Mouse (Mus musculus) liver, embryonic 15.5 days (tissue): ENCODE measurements around the gene Adap2. TPM values are rescaled to one million over a fixed set of nuclear protein-coding genes. Genes with fewer than 3 reads are reported as not detected.
"Not testable (repeated sequence)": the region's sequence is repeated elsewhere in the genome, so short reads cannot be mapped to it uniquely, and the experiment has no call there.

ENCODE experiments used
- ATAC-seq: fragments of 200-750 bp; cut with Nextera tagmentation; 2 replicates; pipeline ENCODE4 v1.8.0; 2017; ENCODE audit warnings: moderate number of reproducible peaks, mild to moderate bottlenecking, moderate library complexity; ENCODE audit not compliant: insufficient read depth
- H3K27ac ChIP-seq: fragments of 300-500 bp; sonication (generic); replicated peaks from 2 replicates; pipeline ENCODE4 v1.5.1; 2015; ENCODE audit warnings: mild to moderate bottlenecking, inconsistent platforms
- H3K27me3 ChIP-seq: fragments of 300-500 bp; sonication (generic); 2 replicates; pipeline ENCODE4 v1.6.1; 2015; ENCODE audit warnings: mild to moderate bottlenecking, inconsistent platforms
- H3K36me3 ChIP-seq: fragments of 300-500 bp; sonication (generic); replicated peaks from 2 replicates; pipeline ENCODE4 v1.6.1; 2015; ENCODE audit warnings: moderate library complexity, mild to moderate bottlenecking, inconsistent platforms
- H3K4me1 ChIP-seq: fragments of 300-500 bp; sonication (generic); replicated peaks from 2 replicates; pipeline ENCODE4 v1.6.1; 2015; ENCODE audit warnings: inconsistent platforms
- H3K4me2 ChIP-seq: fragments of 300-500 bp; sonication (generic); 2 replicates; pipeline ENCODE4 v1.6.1; 2015; ENCODE audit warnings: moderate library complexity, mild to moderate bottlenecking, inconsistent platforms
- H3K4me3 ChIP-seq: fragments of 300-500 bp; sonication (generic); replicated peaks from 2 replicates; pipeline ENCODE4 v1.5.1; 2015; ENCODE audit warnings: mild to moderate bottlenecking, inconsistent platforms
- H3K9ac ChIP-seq: fragments of 300-500 bp; sonication (generic); 2 replicates; pipeline ENCODE4 v1.6.1; 2015; ENCODE audit warnings: moderate library complexity, mild to moderate bottlenecking, inconsistent platforms
- H3K9me3 ChIP-seq: fragments of 300-500 bp; sonication (generic); replicated peaks from 2 replicates; pipeline ENCODE4 v1.6.1; 2016; ENCODE audit warnings: inconsistent platforms
- WGBS: fragments of 180-500 bp; shearing (Covaris S2); methylation state at CpG from one replicate; pipeline ENCODE4 v1.1.7; 2015; ENCODE audit warnings: mixed read lengths; ENCODE audit not compliant: insufficient replicate concordance; 5-methylcytosine and 5-hydroxymethylcytosine counted together
- polyA plus RNA-seq: library from polyadenylated mRNA; unstranded; fragments of >200 nt; fragmentation: Nextera tagmentation; extraction: Ambion mirVana; gene quantifications from 2 replicates; pipeline ENCODE4 v1.2.1, GENCODE M21; 2015

The Adap2 gene
- polyA plus RNA-seq, 1 experiment from 2014 or later, result 6.5 TPM

DNA sequence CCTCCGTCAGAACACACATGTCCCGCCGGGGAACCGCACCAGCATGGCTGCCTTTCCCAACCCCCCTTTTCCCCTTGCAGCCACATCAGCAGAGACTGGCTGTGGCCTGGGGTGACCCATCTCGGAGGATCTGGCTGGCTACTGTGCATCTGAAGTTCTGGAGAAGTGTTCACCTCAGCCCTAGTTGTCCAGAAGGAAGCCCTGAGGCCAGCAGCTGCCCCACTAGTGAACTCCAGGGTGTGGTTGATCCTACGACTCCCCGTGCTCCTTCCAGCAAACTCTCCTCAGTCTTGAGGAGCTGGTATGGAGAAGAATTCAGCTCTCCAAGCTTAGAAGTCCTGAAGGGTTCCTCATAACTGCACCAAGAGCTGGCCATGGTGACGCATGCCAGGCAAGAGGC lies 24.4 kb downstream of the Adap2 start:
- Histone ChIP-seq H3K9me3 (no peaks in the 10 kb centered on the region), H3K4me1 (peaks cover 10% of the 10 kb centered on the region), H3K9ac (no peak overlapping the region), H3K4me2 (no peak overlapping the region), H3K4me3 (no peak overlapping the region), H3K27ac (no peak overlapping the region), H3K27me3 (no peaks in the 10 kb centered on the region), H3K36me3 (no peaks in the 10 kb centered on the region)
- no peak for ATAC-seq
- 78% methylated on average over 8 of the region's 8 CpGs for WGBS

DNA sequence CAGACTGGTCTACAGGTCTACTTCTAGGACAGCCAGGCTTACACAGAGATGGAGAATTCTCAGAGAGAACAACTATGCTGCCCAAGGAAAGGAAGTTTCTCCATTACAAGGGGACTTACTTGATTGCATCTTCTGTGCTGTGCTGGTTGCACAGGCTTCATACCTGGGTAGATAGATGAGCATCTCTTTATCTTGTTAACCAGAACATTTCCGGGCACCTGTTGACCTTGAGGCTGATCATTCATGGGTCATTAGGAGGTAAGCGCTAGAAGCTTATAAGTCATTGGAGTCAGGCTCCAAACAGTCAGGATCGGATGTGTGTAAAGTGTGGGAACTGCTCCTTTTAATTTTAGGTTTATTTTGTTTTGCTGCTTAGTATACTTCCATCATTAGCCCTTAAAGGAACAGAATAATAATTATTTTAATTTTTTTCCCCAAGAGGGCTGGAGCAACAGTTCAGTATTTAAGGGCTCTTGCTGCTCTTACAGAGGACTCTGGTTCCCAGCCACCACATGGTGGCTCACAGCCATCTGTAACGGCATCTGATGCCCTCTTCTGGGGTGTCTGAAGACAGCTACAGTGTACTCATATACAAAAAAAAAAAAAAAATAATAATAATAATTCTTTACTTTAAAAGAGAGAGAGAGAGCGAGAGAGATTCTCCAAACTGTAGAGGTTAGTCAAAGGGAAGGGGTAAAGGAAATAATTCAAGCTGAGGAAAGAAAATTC lies 27.3 kb downstream of the Adap2 start:
- H3K27ac ChIP-seq, result no peak overlapping the region
- 52% methylated on average over 5 of the region's 5 CpGs for WGBS
- no peak overlapping the region for H3K9ac ChIP-seq
- H3K36me3 ChIP-seq, result no peaks in the 10 kb centered on the region
- no peak overlapping the region for H3K4me2 ChIP-seq
- ATAC-seq, result no peak
- peaks cover 24% of the 10 kb centered on the region for H3K4me1 ChIP-seq
- no peaks in the 10 kb centered on the region for H3K27me3 ChIP-seq
- no peak overlapping the region for H3K4me3 ChIP-seq
- no peaks in the 10 kb centered on the region for H3K9me3 ChIP-seq

DNA sequence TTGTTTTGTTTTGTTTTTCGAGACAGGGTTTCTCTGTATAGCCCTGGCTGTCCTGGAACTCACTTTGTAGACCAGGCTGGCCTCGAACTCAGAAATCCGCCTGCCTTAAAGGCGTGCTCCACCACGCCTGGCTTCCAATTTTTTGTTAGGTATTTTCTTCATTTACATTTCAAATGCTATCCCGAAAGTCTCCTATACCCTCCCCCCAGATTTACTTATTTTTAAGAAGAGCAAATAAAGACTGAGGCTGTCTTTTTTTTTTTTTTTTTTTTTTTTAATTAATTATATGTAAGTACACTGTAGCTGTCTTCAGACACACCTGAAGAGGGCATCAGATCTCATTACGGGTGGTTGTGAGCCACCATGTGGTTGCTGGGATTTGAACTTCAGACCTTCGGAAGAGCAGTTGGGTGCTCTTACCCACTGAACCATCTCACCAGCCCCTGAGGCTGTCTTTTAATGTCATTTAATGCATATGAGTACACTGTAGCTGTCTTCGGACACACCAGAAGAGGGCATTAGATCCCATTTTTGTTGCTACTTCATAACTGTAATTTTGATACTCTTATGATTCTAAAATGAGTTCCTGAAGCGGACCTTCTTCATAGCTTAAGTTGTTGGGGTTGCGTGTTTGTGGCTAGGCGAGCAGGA lies 29.3 kb downstream of the Adap2 start:
- H3K27me3 ChIP-seq, H3K9me3 ChIP-seq, H3K36me3 ChIP-seq: not testable (repeated sequence)
- Histone ChIP-seq H3K27ac (peak overlapping the region; percentile 26; the same call in 1 of the 2 replicates), H3K9ac (peak overlapping the region; percentile 73), H3K4me3 (peak overlapping the region; percentile 76), H3K4me2 (peak overlapping the region; percentile 90), H3K4me1 (peaks cover 24% of the 10 kb centered on the region)
- ATAC-seq, result peak; percentile 64
- 35% methylated on average over 12 of the region's 12 CpGs for WGBS

DNA sequence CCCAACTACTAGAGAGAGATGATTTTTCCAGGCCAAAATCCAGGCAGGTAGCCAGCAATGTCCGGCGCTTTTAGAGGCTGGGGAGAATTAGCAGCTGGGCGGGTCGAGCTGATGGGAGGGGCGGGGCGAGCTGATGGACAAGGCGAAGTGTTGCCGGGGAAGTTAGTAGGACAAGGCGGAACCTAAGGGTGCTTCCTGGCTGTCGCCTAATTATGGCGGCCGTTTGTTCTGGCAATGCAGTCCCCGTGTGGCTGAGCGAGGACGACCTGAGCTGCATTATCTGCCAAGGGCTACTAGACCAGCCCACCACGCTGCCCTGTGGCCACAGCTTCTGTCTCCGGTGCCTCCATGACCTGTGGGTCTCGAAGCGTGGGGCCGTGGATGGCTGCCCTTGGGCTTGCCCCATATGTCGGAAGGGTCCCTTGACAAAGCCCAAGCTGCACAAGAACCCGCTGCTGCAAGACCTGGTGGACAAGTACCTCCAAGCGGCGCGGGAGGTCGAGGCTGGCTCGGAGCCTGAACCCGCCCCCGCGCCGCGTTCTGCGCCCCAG lies 29.9 kb downstream of the Adap2 start, which contains the start of gene Rnf135:
Gene Rnf135, plus strand, starts transcription at position 147 of the 551 bp plus-strand sequence.
- H3K4me3 ChIP-seq, result peak within 1 kb of the TSS; percentile 76
- peak within 1 kb of the TSS; percentile 80 for H3K27ac ChIP-seq
- no peaks in the 10 kb centered on the region for H3K36me3 ChIP-seq
- H3K27me3 ChIP-seq, result no peaks in the 10 kb centered on the region
- H3K9me3 ChIP-seq, result no peaks in the 10 kb centered on the region
- peak within 1 kb of the TSS; percentile 90 for H3K4me2 ChIP-seq
- WGBS, result under 1% methylated on average over 33 of the region's 33 CpGs
- H3K9ac ChIP-seq, result peak within 1 kb of the TSS; percentile 73
- peak; percentile 86 for ATAC-seq
- H3K4me1 ChIP-seq, result peaks cover 24% of the 10 kb centered on the region

DNA sequence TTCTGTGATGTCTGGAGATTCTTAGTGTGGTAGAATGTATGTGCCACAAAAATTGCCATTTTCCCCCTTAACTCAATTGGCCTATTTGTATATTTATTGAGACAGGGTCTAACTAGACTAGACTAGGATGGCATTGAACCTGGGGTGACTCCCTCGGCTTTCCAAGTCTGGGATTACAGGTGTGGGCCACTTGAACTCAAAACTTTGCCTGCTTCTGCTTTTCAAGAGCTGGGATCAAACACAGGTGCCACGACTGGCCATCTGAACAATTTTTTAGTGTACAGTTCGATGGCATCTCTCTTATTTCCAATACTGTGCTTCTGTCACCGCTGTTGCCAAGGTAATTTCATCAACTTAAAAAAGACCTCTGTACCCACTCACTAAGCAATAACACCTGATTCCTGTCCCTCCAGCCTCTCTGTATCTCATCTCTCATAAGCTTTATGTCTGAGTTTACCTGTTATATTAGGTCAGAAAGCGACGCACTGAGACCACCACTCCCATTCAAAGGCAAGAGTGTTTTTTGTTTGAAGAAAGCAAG lies 30.7 kb downstream of the Adap2 start:
- no peaks in the 10 kb centered on the region for H3K27me3 ChIP-seq
- 70% methylated on average over 6 of the region's 6 CpGs for WGBS
- peak overlapping the region; percentile 90 for H3K4me2 ChIP-seq
- H3K27ac ChIP-seq, result no peak overlapping the region
- H3K9me3 ChIP-seq, result no peaks in the 10 kb centered on the region
- H3K4me1 ChIP-seq, result peaks cover 24% of the 10 kb centered on the region
- H3K4me3 ChIP-seq, result peak overlapping the region; percentile 76
- ATAC-seq, result no peak
- no peaks in the 10 kb centered on the region for H3K36me3 ChIP-seq
- H3K9ac ChIP-seq, result 0 out of 2 replicates have a peak overlapping the region, but pooled peaks have one; percentile 2

DNA sequence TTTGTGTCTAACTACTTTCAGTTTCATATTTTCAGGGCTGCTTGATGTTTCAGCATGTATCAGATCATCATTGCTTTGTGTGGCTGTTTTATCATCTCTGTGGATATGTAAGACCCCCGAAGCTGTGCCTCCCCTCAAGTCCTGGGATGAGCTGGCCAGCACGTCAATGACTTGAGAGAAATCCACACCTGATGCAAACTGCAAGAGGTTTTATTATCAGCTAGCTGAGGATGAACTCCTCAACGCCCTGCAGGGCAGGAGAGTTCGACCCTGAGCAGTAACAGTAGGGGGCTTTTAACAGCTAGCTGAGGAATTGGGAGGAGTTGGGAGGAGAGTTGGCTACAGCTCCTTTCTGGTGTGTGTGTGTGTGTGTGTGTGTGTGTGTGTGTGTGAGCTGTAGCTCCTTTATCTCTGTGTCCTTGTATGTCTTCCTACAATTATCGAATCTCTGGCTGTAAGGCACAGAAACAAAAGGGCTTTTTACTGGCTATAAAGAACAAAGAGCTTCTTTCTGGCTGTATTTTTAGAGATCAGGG lies 31.6 kb downstream of the Adap2 start:
- 75% methylated on average over 5 of the region's 5 CpGs for WGBS
- peaks cover 24% of the 10 kb centered on the region for H3K4me1 ChIP-seq
- H3K4me3 ChIP-seq, H3K27ac ChIP-seq, H3K36me3 ChIP-seq, H3K9ac ChIP-seq, ATAC-seq, H3K27me3 ChIP-seq, H3K4me2 ChIP-seq, H3K9me3 ChIP-seq: not testable (repeated sequence)

DNA sequence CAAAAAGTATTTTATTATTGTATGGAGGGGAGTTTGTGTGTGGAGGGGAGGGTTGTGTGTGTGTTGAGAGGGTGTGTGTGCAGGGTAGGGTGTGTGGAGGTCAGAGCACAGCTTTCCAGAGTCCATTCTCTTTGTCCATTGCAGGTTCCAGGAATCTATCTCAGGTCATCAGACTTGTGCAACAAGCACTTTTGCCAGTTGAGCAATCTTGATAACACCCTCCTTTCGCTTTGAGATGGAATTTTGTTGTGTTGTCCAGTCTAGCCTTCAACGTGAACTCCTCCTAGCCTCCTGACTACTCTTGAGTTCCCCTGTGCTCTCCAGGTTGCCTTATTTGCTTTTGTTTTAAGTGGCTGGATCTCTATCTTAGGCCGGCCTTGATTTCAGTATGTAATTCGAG lies 36.4 kb downstream of the Adap2 start:
- Histone ChIP-seq H3K4me2 (no peak overlapping the region), H3K27me3 (no peaks in the 10 kb centered on the region), H3K4me1 (peaks cover 5% of the 10 kb centered on the region), H3K4me3 (no peak overlapping the region), H3K9ac (no peak overlapping the region), H3K27ac (no peak overlapping the region; the same call in 1 of the 2 replicates), H3K36me3 (peaks cover 29% of the 10 kb centered on the region), H3K9me3 (no peaks in the 10 kb centered on the region; the same call in 1 of the 2 replicates)
- peak; percentile 64 for ATAC-seq
- 53% methylated on average over 4 of the region's 4 CpGs for WGBS

DNA sequence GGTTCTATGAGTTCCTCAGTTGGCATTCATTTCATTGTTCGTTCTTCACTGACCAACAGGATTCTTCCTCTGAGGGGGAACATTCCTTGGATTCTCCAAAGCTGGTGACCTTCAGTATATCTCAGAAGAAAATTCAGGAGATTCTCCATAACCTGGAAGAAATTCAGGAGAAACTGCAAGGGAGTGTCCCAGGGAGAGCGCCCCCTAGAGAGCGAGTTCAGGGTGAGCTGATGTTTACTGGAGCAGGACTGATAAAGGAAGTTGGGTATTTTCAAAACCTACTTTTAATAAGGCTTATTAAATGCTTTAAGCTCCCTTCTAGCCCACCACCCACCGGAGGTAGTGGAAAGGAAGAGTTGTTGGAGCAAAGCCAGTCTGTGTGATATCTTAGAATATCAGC lies 39.9 kb downstream of the Adap2 start:
- Histone ChIP-seq H3K27ac (no peak overlapping the region), H3K4me3 (no peak overlapping the region), H3K4me1 (no peaks in the 10 kb centered on the region), H3K27me3 (no peaks in the 10 kb centered on the region), H3K9me3 (no peaks in the 10 kb centered on the region; the same call in 1 of the 2 replicates), H3K36me3 (peaks cover 33% of the 10 kb centered on the region), H3K4me2 (no peak overlapping the region), H3K9ac (no peak overlapping the region)
- no peak for ATAC-seq
- WGBS, result 64% methylated on average over 4 of the region's 4 CpGs

DNA sequence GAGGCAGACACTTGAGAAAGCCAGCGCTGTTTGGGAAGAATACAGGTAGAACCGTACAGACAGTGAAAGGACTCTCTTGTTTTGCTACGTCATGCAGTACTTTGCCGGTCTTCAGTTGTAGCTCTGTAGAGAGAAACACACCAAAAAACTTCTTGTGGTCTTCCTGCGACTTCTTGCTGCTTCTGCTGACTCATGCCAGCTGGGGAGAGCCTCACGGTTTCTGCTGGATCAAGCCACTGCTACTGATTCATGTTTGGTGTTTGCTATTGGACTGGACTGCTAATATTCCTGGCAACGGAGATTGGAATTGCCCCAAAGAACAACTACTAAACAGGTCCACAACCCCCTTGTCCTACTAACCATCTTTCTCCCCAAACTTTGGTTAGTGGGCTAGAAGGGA lies 42.4 kb downstream of the Adap2 start:
- no peaks in the 10 kb centered on the region for H3K27me3 ChIP-seq
- peaks cover 30% of the 10 kb centered on the region for H3K36me3 ChIP-seq
- no peaks in the 10 kb centered on the region; the same call in 1 of the 2 replicates for H3K9me3 ChIP-seq
- ATAC-seq, result no peak
- no peak overlapping the region for H3K4me3 ChIP-seq
- H3K4me2 ChIP-seq, result no peak overlapping the region
- H3K4me1 ChIP-seq, result no peaks in the 10 kb centered on the region
- no peak overlapping the region for H3K9ac ChIP-seq
- WGBS, result 63% methylated on average over 7 of the region's 7 CpGs
- H3K27ac ChIP-seq, result no peak overlapping the region

DNA sequence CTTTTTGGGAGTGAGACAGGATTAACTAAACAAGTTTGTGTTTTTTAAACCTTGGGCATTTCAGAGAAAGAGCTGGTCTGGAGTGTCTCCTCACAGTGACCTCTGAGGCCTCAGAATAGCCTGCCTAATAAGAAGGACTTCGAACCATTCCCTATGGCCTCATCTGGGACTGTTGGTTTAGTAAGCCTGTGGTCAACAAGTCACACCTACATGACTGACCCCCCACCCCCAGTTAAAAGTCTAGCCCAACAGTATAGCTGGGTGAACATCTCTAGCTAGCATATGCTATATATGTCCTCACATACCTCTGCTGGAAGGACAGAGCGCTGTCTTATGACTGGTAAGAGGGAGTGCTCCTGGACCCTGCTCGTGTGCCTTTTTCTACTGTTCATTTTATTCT lies 45.4 kb downstream of the Adap2 start:
- ATAC-seq, result peak; percentile 47

DNA sequence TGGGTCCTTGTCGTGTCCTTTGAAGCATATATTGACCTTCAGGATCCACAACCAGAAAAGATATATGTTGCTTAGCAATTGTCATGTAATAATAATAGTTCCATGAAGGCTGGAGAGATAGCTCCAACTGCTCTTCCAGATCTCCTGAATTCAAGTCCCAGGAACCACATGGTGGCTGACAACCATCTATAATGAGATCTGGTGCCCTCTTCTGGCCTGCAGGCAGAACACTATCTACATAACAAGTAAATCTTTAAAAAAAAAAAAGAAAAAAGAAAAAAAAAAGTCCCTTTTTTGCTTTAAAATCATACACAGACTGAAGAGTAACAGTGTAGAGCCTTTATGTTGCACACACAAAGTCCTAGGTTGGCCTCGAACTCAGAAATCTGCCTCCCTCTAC lies 45.9 kb downstream of the Adap2 start:
- no peaks in the 10 kb centered on the region for H3K27me3 ChIP-seq
- ATAC-seq, result no peak
- no peak overlapping the region for H3K4me3 ChIP-seq
- H3K9ac ChIP-seq, result no peak overlapping the region
- H3K27ac ChIP-seq, result no peak overlapping the region
- H3K9me3 ChIP-seq, result no peaks in the 10 kb centered on the region
- no peak overlapping the region for H3K4me2 ChIP-seq
- H3K4me1 ChIP-seq, result no peaks in the 10 kb centered on the region
- peaks cover 8% of the 10 kb centered on the region for H3K36me3 ChIP-seq
- WGBS, result 80% methylated on average over 2 of the region's 2 CpGs

More for the DNA sequence above, 45.4 kb downstream of the Adap2 start:
- H3K4me1 ChIP-seq, result no peaks in the 10 kb centered on the region
- peaks cover 12% of the 10 kb centered on the region for H3K36me3 ChIP-seq
- H3K4me2 ChIP-seq, result no peak overlapping the region
- H3K4me3 ChIP-seq, result no peak overlapping the region
- H3K9ac ChIP-seq, result no peak overlapping the region
- WGBS, result 60% methylated on average over 3 of the region's 3 CpGs
- H3K27ac ChIP-seq, result no peak overlapping the region
- no peaks in the 10 kb centered on the region; the same call in 1 of the 2 replicates for H3K9me3 ChIP-seq
- H3K27me3 ChIP-seq, result no peaks in the 10 kb centered on the region
